8 mouse cellular contexts compared by ENCODE assay signal in genomic region chr3:96571896-96572698, GRCm38 (mm10). TPM values are rescaled to one million over a fixed set of nuclear protein-coding genes. Genes with fewer than 3 reads are reported as not detected.
A peak's percentile ranks its signal among the peaks of the same experiment; 100 is the strongest.
DNase-seq lines count a peak whose midpoint lies in the region; ATAC-seq lines count a peak whose summit lies in the region.
"Had no signal": no experiment of that assay in that cellular context is flagged by ENCODE, and none has a peak within 500 bp of the region (broad histone marks: within the 10 kb centered on the region; RNA-seq: fewer than 3 reads in every experiment).

No protein-coding gene starts in this region.

- ATAC-seq in intestine, embryonic 16.5 days = no peak
- no peak for ATAC-seq in midbrain, embryonic 13.5 days
- ATAC-seq: midbrain, embryonic 15.5 days had no signal

- H3K27me3 ChIP-seq in intestine, embryonic 16.5 days (replicated peaks; ENCODE audit: control insufficient read depth, insufficient read depth, low read length) = no peaks in the 10 kb centered on the region
- H3K27me3 ChIP-seq in midbrain, embryonic 13.5 days = no peaks in the 10 kb centered on the region
- H3K27me3 ChIP-seq: midbrain, embryonic 15.5 days had no signal

- peak overlapping the region; percentile 97 for H3K27ac ChIP-seq in brown adipose tissue, adult 24 weeks (replicated peaks; ENCODE audit: low read depth, low read length)
- H3K27ac ChIP-seq in intestine, embryonic 16.5 days (ENCODE audit: low read length) = peak overlapping the region; percentile 33; the same call in 1 of the 2 replicates
- H3K27ac ChIP-seq in midbrain, embryonic 13.5 days = no peak overlapping the region
- H3K27ac ChIP-seq: midbrain, embryonic 15.5 days had no signal

- peak; percentile 90 for DNase-seq in R1 (ENCODE audit: low read depth, low spot score)
- DNase-seq in lung, postnatal 10 days = peak; percentile 74
- no peak for DNase-seq in right cerebral cortex, postnatal 14 days
- no peak for DNase-seq in layer of hippocampus, adult 8-10 months (ENCODE audit: low spot score in 2 of 2)

- 76% methylated on average over 16 of the region's 16 CpGs for WGBS in intestine, embryonic 16.5 days
- WGBS in midbrain, embryonic 13.5 days = 87% methylated on average over 16 of the region's 16 CpGs

- H3K4me2 ChIP-seq in intestine, embryonic 16.5 days (ENCODE audit: low read depth, low read length) = no peak overlapping the region
- no peak overlapping the region for H3K4me2 ChIP-seq in midbrain, embryonic 13.5 days (replicated peaks)
- H3K4me2 ChIP-seq: midbrain, embryonic 15.5 days had no signal

- H3K9me3 ChIP-seq in intestine, embryonic 16.5 days (ENCODE audit: control insufficient read depth, low read length) = no peaks in the 10 kb centered on the region
- no peaks in the 10 kb centered on the region for H3K9me3 ChIP-seq in midbrain, embryonic 13.5 days
- H3K9me3 ChIP-seq: midbrain, embryonic 15.5 days had no signal

- H3K4me3 ChIP-seq in brown adipose tissue, adult 24 weeks (ENCODE audit: insufficient read depth, low read depth, low read length) = no peak overlapping the region
- no peak overlapping the region for H3K4me3 ChIP-seq in intestine, embryonic 16.5 days (ENCODE audit: low read length)
- no peak overlapping the region for H3K4me3 ChIP-seq in midbrain, embryonic 13.5 days (replicated peaks)
- H3K4me3 ChIP-seq: midbrain, embryonic 15.5 days had no signal

- no peaks in the 10 kb centered on the region for H3K36me3 ChIP-seq in intestine, embryonic 16.5 days (ENCODE audit: control insufficient read depth, insufficient read depth, low read length)
- no peaks in the 10 kb centered on the region for H3K36me3 ChIP-seq in midbrain, embryonic 13.5 days
- H3K36me3 ChIP-seq: midbrain, embryonic 15.5 days had no signal

- no peak overlapping the region for H3K9ac ChIP-seq in intestine, embryonic 16.5 days (ENCODE audit: low read depth, low read length)
- H3K9ac ChIP-seq in midbrain, embryonic 13.5 days (replicated peaks) = no peak overlapping the region
- H3K9ac ChIP-seq: midbrain, embryonic 15.5 days had no signal

- peaks cover 55% of the 10 kb centered on the region for H3K4me1 ChIP-seq in brown adipose tissue, adult 24 weeks (ENCODE audit: control insufficient read depth, insufficient read depth, insufficient read length, low read length)
- H3K4me1 ChIP-seq in intestine, embryonic 16.5 days (ENCODE audit: control insufficient read depth, insufficient read depth, low read length) = peaks cover 13% of the 10 kb centered on the region
- H3K4me1 ChIP-seq in midbrain, embryonic 13.5 days (replicated peaks) = peaks cover 11% of the 10 kb centered on the region

RNA-seq across cellular contexts. Expression of gene Gm16253, which starts 4.7 kb away (rescaled TPM):
- not detected in 2 replicates for polyA plus RNA-seq in brown adipose tissue, adult 24 weeks (2012; ENCODE audit: insufficient read depth, insufficient read length, missing spikeins)
- polyA plus RNA-seq in intestine, embryonic 16.5 days (2015; fragmentation: Nextera tagmentation; extraction: Ambion mirVana) = 0.45 and 0.97 TPM in 2 replicates
- not detected for total RNA-seq in layer of hippocampus, adult 8-10 months (2022)
- 0.81 and 1.7 TPM in 2 replicates for polyA plus RNA-seq in midbrain, embryonic 13.5 days (2015; fragmentation: Nextera tagmentation; extraction: Ambion mirVana)

RNA-seq across cellular contexts. Expression of gene Txnip, which starts 14.3 kb away (rescaled TPM):
- 1,091 and 1,303 TPM in 2 replicates for polyA plus RNA-seq in brown adipose tissue, adult 24 weeks (2012; ENCODE audit: insufficient read depth, insufficient read length, missing spikeins)
- 146 and 152 TPM in 2 replicates for polyA plus RNA-seq in intestine, embryonic 16.5 days (2015; fragmentation: Nextera tagmentation; extraction: Ambion mirVana)
- 10 to 100 TPM; 23.9 to 39.1 (median 31.6) TPM for total RNA-seq in layer of hippocampus, adult 8-10 months (2022)
- 52.2 and 57.6 TPM in 2 replicates for polyA plus RNA-seq in midbrain, embryonic 13.5 days (2015; fragmentation: Nextera tagmentation; extraction: Ambion mirVana)

RNA-seq across cellular contexts. Expression of gene Polr3gl, which starts 21.9 kb away (rescaled TPM):
- 39.0 and 72.4 TPM in 2 replicates for polyA plus RNA-seq in brown adipose tissue, adult 24 weeks (2012; ENCODE audit: insufficient read depth, insufficient read length, missing spikeins)
- 23.1 and 24.4 TPM in 2 replicates for polyA plus RNA-seq in intestine, embryonic 16.5 days (2015; fragmentation: Nextera tagmentation; extraction: Ambion mirVana)
- 10 to 100 TPM; 30.1 to 38.6 (median 32.5) TPM for total RNA-seq in layer of hippocampus, adult 8-10 months (2022)
- 41.1 and 42.0 TPM in 2 replicates for polyA plus RNA-seq in midbrain, embryonic 13.5 days (2015; fragmentation: Nextera tagmentation; extraction: Ambion mirVana)

RNA-seq across cellular contexts. Expression of gene Ankrd34a, which starts 24.3 kb away (rescaled TPM):
- not detected in 2 replicates for polyA plus RNA-seq in brown adipose tissue, adult 24 weeks (2012; ENCODE audit: insufficient read depth, insufficient read length, missing spikeins)
- polyA plus RNA-seq in intestine, embryonic 16.5 days (2015; fragmentation: Nextera tagmentation; extraction: Ambion mirVana) = 2.0 and 2.1 TPM in 2 replicates
- total RNA-seq in layer of hippocampus, adult 8-10 months (2022) = 10 to 100 TPM; 49.5 to 56.2 (median 52.6) TPM
- 5.3 and 6.5 TPM in 2 replicates for polyA plus RNA-seq in midbrain, embryonic 13.5 days (2015; fragmentation: Nextera tagmentation; extraction: Ambion mirVana)

RNA-seq across cellular contexts. Expression of gene Lix1l, which starts 28.9 kb away (rescaled TPM):
- polyA plus RNA-seq in brown adipose tissue, adult 24 weeks (2012; ENCODE audit: insufficient read depth, insufficient read length, missing spikeins) = 10.0 and 11.0 TPM in 2 replicates
- polyA plus RNA-seq in intestine, embryonic 16.5 days (2015; fragmentation: Nextera tagmentation; extraction: Ambion mirVana) = 4.8 TPM in 2 replicates
- total RNA-seq in layer of hippocampus, adult 8-10 months (2022) = 10 to 100 TPM; 29.9 to 34.2 (median 31.4) TPM
- 5.7 and 6.2 TPM in 2 replicates for polyA plus RNA-seq in midbrain, embryonic 13.5 days (2015; fragmentation: Nextera tagmentation; extraction: Ambion mirVana)

Comparison
In these comparisons a context has a peak if more than half of its experiments do, and no peak if none do; other contexts are left out.
1. DNase-seq: peak in R1 (single experiment) and lung, postnatal 10 days (single experiment); none in right cerebral cortex, postnatal 14 days (single experiment) and layer of hippocampus, adult 8-10 months (0 of 2).